Mouse (Mus musculus) embryonic facial prominence, embryonic 11.5 days (tissue): Measurements from ENCODE around the gene Iqgap1. TPM values are rescaled to one million over a fixed set of nuclear protein-coding genes. Genes with fewer than 3 reads are reported as not detected.

Source experiments
- ATAC-seq: fragments of 200-750 bp; cut with Nextera tagmentation; replicated peaks from 2 replicates; pipeline ENCODE4 v1.8.0; 2017; ENCODE audit warnings: low read depth; ENCODE audit not compliant: insufficient number of reproducible peaks, low FRiP score, low TSS enrichment
- DNase-seq: peaks from one replicate; pipeline ENCODE4 v3.0.0-alpha.2; 2015; ENCODE audit warnings: low spot score
- H3K27ac ChIP-seq: fragments of 300-500 bp; sonication (generic); replicated peaks from 2 replicates; pipeline ENCODE4 v1.5.1; 2014; ENCODE audit warnings: mild to moderate bottlenecking, low read depth, low read length, control low read depth
- H3K27me3 ChIP-seq: fragments of 300-500 bp; sonication (generic); 2 replicates; pipeline ENCODE4 v1.6.1; 2014; ENCODE audit warnings: mild to moderate bottlenecking, low read length, moderate library complexity, mixed read lengths; ENCODE audit not compliant: control insufficient read depth, insufficient read depth
- H3K36me3 ChIP-seq: fragments of 300-500 bp; sonication (generic); replicated peaks from 2 replicates; pipeline ENCODE4 v1.6.1; 2014; ENCODE audit warnings: low read depth, mild to moderate bottlenecking, low read length, moderate library complexity, mixed read lengths; ENCODE audit not compliant: control insufficient read depth, insufficient read depth
- H3K4me1 ChIP-seq: fragments of 300-500 bp; sonication (generic); 2 replicates; pipeline ENCODE4 v1.6.1; 2014; ENCODE audit warnings: low read length, mixed read lengths; ENCODE audit not compliant: control insufficient read depth, insufficient read depth
- H3K4me2 ChIP-seq: fragments of 300-500 bp; sonication (generic); 2 replicates; pipeline ENCODE4 v1.6.1; 2014; ENCODE audit warnings: low read depth, mild to moderate bottlenecking, control low read depth, low read length, moderate library complexity
- H3K4me3 ChIP-seq: fragments of 300-500 bp; sonication (generic); 2 replicates; pipeline ENCODE4 v1.5.1; 2014; ENCODE audit warnings: low read depth, low read length, control low read depth
- H3K9ac ChIP-seq: fragments of 300-500 bp; sonication (generic); replicated peaks from 2 replicates; pipeline ENCODE4 v1.6.1; 2014; ENCODE audit warnings: mild to moderate bottlenecking, control low read depth, low read length
- H3K9me3 ChIP-seq: fragments of 300-500 bp; sonication (generic); replicated peaks from 2 replicates; pipeline ENCODE4 v1.6.1; 2016; ENCODE audit warnings: mild to moderate bottlenecking, low read length, inconsistent platforms, mixed read lengths; ENCODE audit not compliant: control insufficient read depth
- WGBS: fragments of 180-500 bp; shearing (Covaris S2); extraction: QIAGEN DNeasy Blood & Tissue Kit; methylation state at CpG from one replicate; pipeline ENCODE4 v1.1.7; 2014; 5-methylcytosine and 5-hydroxymethylcytosine counted together
- polyA plus RNA-seq: library from polyadenylated mRNA; unstranded; fragments of >200 nt; fragmentation: Nextera tagmentation; extraction: Ambion mirVana; gene quantifications from 2 replicates; pipeline ENCODE4 v1.2.1, GENCODE M21; 2014

Gene Iqgap1
- polyA plus RNA-seq, 1 experiment from 2014 or later: 30.4 TPM

DNA sequence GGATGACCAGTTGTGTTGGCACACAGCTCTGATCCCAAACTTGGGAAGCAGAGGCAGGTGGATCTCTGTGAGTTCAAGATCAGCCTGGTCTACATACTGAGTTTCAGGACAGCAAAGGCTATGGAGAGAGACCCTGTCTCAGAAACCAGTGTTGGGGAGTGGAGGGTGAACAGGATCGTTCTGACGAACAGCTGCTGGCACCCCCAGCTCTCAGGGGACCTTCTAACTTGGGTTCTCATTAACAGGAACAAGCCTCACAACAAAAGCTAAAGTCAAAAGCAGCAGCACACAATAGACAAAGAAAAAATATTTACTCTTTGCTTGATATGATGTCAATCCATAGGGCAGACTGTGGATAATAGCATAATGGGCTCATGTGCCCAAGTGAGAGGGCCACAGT, 55.3 kb downstream of the Iqgap1 start:
- WGBS: 93% methylated on average over 2 of the region's 2 CpGs
- no peak overlapping the region for H3K27ac ChIP-seq
- ATAC-seq (no peak), DNase-seq (no peak)
- no peak overlapping the region for H3K9ac ChIP-seq
- no peaks in the 10 kb centered on the region for H3K27me3 ChIP-seq
- no peak overlapping the region for H3K4me2 ChIP-seq
- no peaks in the 10 kb centered on the region for H3K36me3 ChIP-seq
- no peaks in the 10 kb centered on the region for H3K9me3 ChIP-seq
- H3K4me3 ChIP-seq: no peak overlapping the region
- no peaks in the 10 kb centered on the region for H3K4me1 ChIP-seq

DNA sequence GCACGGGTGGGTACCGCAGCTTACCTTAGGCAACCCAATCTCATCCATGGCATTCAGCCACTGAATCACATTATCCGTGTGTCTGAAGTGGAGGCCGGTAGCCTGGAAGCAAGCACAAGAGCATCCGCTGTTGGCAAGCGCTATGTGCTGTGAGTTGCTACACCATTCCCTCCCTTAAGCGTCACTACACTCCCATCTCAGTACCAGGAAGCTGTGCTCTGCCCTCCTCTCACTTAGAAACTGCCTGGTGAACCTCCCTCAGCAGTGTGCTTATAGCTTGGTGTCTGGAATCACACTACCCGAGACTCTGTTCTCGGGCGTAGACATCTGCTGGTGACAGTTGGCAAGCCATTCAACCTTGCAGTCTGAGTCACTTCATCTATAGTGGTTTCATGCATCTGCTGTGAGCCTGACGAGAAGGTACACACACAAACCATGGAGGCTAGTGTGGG, 58.9 kb downstream of the Iqgap1 start:
- DNase-seq (no peak), ATAC-seq (no peak)
- H3K4me2 ChIP-seq: no peak overlapping the region
- H3K9ac ChIP-seq: no peak overlapping the region
- H3K9me3 ChIP-seq: no peaks in the 10 kb centered on the region
- H3K36me3 ChIP-seq: no peaks in the 10 kb centered on the region
- H3K4me1 ChIP-seq: no peaks in the 10 kb centered on the region
- WGBS: 89% methylated on average over 11 of the region's 11 CpGs
- no peak overlapping the region for H3K4me3 ChIP-seq
- no peak overlapping the region for H3K27ac ChIP-seq
- H3K27me3 ChIP-seq: no peaks in the 10 kb centered on the region

DNA sequence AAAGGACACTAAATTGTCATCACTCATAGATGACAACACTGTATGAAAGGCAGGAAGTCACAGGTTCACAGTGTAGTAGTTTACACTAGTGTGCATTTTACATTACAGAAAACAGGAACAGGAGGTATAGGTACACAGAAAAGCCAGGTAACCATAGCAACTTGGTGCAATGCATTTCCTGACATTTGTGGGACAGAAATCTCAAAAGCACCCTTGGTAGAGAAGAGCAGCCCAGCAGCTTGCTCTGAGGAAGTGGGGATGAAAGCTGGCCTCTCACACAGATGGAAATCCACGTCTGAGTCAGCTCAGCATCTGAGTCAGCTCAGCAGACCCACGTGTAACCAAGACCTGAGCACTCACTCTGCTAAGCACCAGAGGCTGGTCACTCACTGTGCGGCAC, 59.7 kb downstream of the Iqgap1 start:
- no peaks in the 10 kb centered on the region for H3K27me3 ChIP-seq
- DNase-seq (no peak), ATAC-seq (no peak)
- 59% methylated on average over 3 of the region's 3 CpGs for WGBS
- H3K4me3 ChIP-seq: no peak overlapping the region
- no peak overlapping the region for H3K27ac ChIP-seq
- no peaks in the 10 kb centered on the region for H3K36me3 ChIP-seq
- no peak overlapping the region for H3K4me2 ChIP-seq
- H3K9me3 ChIP-seq: no peaks in the 10 kb centered on the region
- H3K9ac ChIP-seq: no peak overlapping the region
- no peaks in the 10 kb centered on the region for H3K4me1 ChIP-seq

DNA sequence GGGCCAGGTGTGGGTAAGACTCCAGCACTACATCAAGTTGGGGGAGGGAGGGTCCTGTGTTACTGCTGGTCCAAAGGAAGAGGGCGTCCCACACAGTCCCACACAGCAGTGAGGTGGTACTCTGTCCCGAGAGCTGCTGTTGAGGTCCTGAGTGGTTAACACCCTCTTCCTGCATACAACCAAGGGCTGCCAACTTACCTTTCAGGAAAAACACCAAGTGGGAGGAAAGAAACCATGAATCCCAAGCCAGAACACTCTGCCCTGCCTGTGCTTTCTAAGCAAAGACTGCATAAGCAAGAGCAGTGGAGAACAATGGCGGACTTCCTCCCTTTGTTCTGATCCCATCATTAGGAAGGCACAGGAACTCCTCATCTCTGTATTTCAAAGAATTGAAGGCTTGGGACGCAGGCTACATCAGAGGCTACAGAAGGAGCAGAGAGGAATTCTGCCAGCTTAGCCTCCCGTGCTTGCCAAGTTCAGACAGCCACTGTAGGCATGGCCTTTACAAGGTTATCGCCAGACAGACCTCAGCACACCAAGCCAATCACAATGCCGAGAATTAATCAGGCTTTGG, 61.8 kb downstream of the Iqgap1 start:
- Histone ChIP-seq H3K36me3 (no peaks in the 10 kb centered on the region), H3K27me3 (no peaks in the 10 kb centered on the region), H3K9me3 (no peaks in the 10 kb centered on the region), H3K4me1 (no peaks in the 10 kb centered on the region), H3K4me2 (no peak overlapping the region), H3K9ac (no peak overlapping the region), H3K4me3 (no peak overlapping the region), H3K27ac (no peak overlapping the region)
- ATAC-seq (no peak), DNase-seq (no peak)
- 76% methylated on average over 7 of the region's 7 CpGs for WGBS

DNA sequence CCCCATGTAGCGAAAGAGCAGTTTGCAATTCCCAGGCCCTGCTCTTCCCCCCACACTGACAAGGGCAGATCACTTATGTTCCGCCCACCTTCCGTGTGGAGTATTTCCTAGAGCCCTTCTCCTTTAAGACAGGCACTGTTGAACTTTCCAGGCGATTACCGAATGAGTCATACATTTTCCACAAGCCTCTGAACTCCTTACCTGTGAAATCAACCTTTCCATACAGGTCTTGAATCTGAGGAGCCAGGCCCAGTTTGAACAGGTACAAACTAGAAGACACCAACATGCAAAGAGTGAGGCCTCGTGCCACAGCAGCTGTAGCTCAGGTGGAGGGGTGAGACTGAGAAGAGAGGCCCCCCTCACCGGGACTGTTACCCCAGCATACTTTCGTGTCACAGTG, 63.5 kb downstream of the Iqgap1 start:
- Histone ChIP-seq H3K4me1 (no peaks in the 10 kb centered on the region), H3K4me2 (no peak overlapping the region), H3K9me3 (no peaks in the 10 kb centered on the region), H3K27me3 (no peaks in the 10 kb centered on the region), H3K36me3 (no peaks in the 10 kb centered on the region), H3K9ac (no peak overlapping the region), H3K27ac (no peak overlapping the region), H3K4me3 (no peak overlapping the region)
- 90% methylated on average over 8 of the region's 8 CpGs for WGBS
- ATAC-seq (no peak), DNase-seq (no peak)

DNA sequence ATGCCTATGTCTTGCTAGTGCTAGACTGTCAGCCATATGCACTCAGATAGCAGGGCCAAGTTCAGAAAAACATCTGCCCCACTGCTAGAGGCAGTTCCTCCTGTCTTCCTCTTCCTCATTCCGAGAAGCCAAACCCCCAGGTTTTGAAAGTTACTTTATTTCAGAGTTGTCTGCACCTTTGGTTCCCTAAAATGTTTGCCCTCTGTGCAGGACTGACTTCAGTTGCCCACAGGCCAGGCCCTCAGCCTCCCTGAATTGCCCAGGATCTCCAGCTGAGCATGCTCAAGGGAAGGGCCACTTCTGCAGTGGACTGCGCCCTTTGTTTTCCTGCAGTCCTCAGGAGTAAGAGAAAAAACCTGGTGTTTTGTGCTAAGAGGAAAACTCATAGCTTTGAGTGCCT, 71.7 kb downstream of the Iqgap1 start:
- Histone ChIP-seq H3K9ac (no peak overlapping the region), H3K4me1 (no peaks in the 10 kb centered on the region), H3K9me3 (no peaks in the 10 kb centered on the region), H3K27me3 (no peaks in the 10 kb centered on the region), H3K4me2 (no peak overlapping the region), H3K27ac (no peak overlapping the region), H3K4me3 (no peak overlapping the region), H3K36me3 (no peaks in the 10 kb centered on the region; the same call in 1 of the 2 replicates)
- ATAC-seq (no peak), DNase-seq (no peak)
- 73% methylated on average over 2 of the region's 2 CpGs for WGBS

DNA sequence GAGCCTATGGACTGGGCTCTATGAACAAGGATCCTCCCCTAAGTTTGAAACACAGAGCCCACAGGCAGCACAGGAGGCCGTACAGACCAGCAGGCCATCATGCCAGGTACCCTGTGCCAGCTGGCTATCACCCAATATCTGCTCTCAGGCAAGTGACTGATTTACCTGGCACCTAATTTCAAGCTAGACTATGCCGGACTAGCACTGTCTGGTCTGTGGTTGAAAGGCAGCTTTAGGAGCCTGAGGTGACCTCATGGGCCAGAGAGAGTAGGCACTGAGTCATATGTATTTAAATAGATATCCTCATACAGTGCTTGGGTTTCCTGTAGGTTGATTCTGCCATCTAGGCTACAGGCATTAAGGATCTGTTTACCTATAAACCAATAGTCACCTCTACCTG, 72.2 kb downstream of the Iqgap1 start:
- H3K36me3 ChIP-seq: no peaks in the 10 kb centered on the region; the same call in 1 of the 2 replicates

DNA sequence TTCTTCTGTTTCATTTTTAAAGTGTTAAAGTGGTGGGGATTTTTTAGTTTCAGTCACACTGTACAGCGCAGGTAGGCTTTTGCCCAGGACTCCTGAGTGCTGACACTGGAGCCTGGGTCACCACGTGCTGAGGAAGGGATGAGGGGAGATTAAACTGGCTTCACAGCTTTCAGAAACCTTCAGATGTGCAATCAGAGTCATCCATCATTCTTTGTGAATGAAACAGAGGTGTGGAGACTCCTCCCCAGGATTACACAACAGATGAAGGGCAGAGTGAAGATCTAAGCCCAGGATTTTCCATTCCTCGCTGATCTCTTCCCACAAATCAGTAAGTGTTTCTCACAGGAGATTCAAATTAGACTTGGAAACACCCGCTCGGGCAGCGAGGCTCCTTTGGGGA, 76.2 kb downstream of the Iqgap1 start:
- H3K9me3 ChIP-seq: no peaks in the 10 kb centered on the region
- no peak overlapping the region for H3K27ac ChIP-seq
- H3K4me1 ChIP-seq: peaks cover 2% of the 10 kb centered on the region; the same call in 1 of the 2 replicates
- H3K9ac ChIP-seq: no peak overlapping the region
- no peaks in the 10 kb centered on the region for H3K27me3 ChIP-seq
- no peaks in the 10 kb centered on the region; the same call in 1 of the 2 replicates for H3K36me3 ChIP-seq
- no peak for ATAC-seq
- H3K4me3 ChIP-seq: no peak overlapping the region
- WGBS: 74% methylated on average over 6 of the region's 6 CpGs
- no peak overlapping the region for H3K4me2 ChIP-seq
- DNase-seq: no peak

More for the DNA sequence above, 72.2 kb downstream of the Iqgap1 start:
- H3K27me3 ChIP-seq: no peaks in the 10 kb centered on the region
- no peaks in the 10 kb centered on the region for H3K4me1 ChIP-seq
- no peaks in the 10 kb centered on the region for H3K9me3 ChIP-seq
- H3K4me2 ChIP-seq: no peak overlapping the region
- no peak overlapping the region for H3K9ac ChIP-seq
- 86% methylated on average over 2 of the region's 2 CpGs for WGBS
- no peak overlapping the region for H3K4me3 ChIP-seq
- no peak for ATAC-seq
- no peak for DNase-seq
- H3K27ac ChIP-seq: no peak overlapping the region
